Mouse (Mus musculus): Measurements from ENCODE around the gene Fam117a. TPM values are rescaled to one million over a fixed set of nuclear protein-coding genes. Genes with fewer than 3 reads are reported as not detected.

The Fam117a gene
- total RNA-seq, 1 experiment: 26.2 TPM

- Histone ChIP-seq H3K9ac (ENCODE audit: insufficient read depth, low read depth, low read length, poor library complexity, severe bottlenecking) (peak overlapping the region; percentile 90; the same call in 1 of the 2 replicates), H3K36me3 (ENCODE audit: control insufficient read depth, insufficient read depth, low read length, poor library complexity, severe bottlenecking) (peaks cover 1% of the 10 kb centered on the region; the same call in 1 of the 2 replicates), H3K4me1 (ENCODE audit: control insufficient read depth in 2 of 2, insufficient read depth in 2 of 2, low read length in 2 of 2, poor library complexity in 1 of 2) (peaks cover 3 to 7% of the 10 kb centered on the region in 2 experiments; a peak in 3 of 4 replicates), H3K4me3 (ENCODE audit: insufficient read depth in 1 of 2, low read depth in 1 of 2, low read length in 2 of 2, poor library complexity in 1 of 2, severe bottlenecking in 1 of 2) (peak overlapping the region; percentile 69 to 89), H3K9me3 (ENCODE audit: control insufficient read depth, insufficient read depth, low read depth, low read length) (no peaks in the 10 kb centered on the region), H3K27ac (ENCODE audit: insufficient read depth, low read depth, low read length, poor library complexity, severe bottlenecking) (peak overlapping the region; percentile 98)
- in situ Hi-C loops (cut with MboI; ENCODE audit: low sequenced_read_pairs in 2 of 2, unreplicated experiment in 2 of 2): no loop called here
- TF ChIP-seq CHD2 (IDR thresholded peaks at IDR 0.05; ENCODE audit: low read depth, low read length) (peak; percentile 81), HCFC1 (IDR thresholded peaks at IDR 0.05; ENCODE audit: borderline replicate concordance, insufficient read depth, low read length) (no peak; the same call in 1 of the 2 replicates), ZC3H11A (IDR thresholded peaks at IDR 0.05; ENCODE audit: borderline replicate concordance, low read depth, low read length) (no peak), ZNF384 (IDR thresholded peaks at IDR 0.05; ENCODE audit: low read depth, low read length) (peak; percentile 92), MAFK (IDR thresholded peaks at IDR 0.05; ENCODE audit: insufficient read depth, low read depth, low read length) (no peak)
- DNase-seq (ENCODE audit: low read depth, low spot score): peak; percentile 88
Observed at GRCm38 (mm10) chr11:95311425-95311807, 25.4 kb upstream of the Fam117a start.

GRCm38 (mm10) chr11:95315215-95315955 lies 21.4 kb upstream of the Fam117a start:
- in situ Hi-C loops (cut with MboI; ENCODE audit: low sequenced_read_pairs in 2 of 2, unreplicated experiment in 2 of 2): no loop called here
- TF ChIP-seq CHD2 (IDR thresholded peaks at IDR 0.05; ENCODE audit: low read depth, low read length): no peak
- no peak for TF ChIP-seq HCFC1 (IDR thresholded peaks at IDR 0.05; ENCODE audit: borderline replicate concordance, insufficient read depth, low read length)
- no peak for TF ChIP-seq ZC3H11A (IDR thresholded peaks at IDR 0.05; ENCODE audit: borderline replicate concordance, low read depth, low read length)
- TF ChIP-seq ZNF384 (IDR thresholded peaks at IDR 0.05; ENCODE audit: low read depth, low read length): no peak
- TF ChIP-seq MAFK (IDR thresholded peaks at IDR 0.05; ENCODE audit: insufficient read depth, low read depth, low read length): no peak
- Histone ChIP-seq H3K9ac (ENCODE audit: insufficient read depth, low read depth, low read length, poor library complexity, severe bottlenecking) (no peak overlapping the region), H3K4me3 (ENCODE audit: insufficient read depth in 1 of 2, low read depth in 1 of 2, low read length in 2 of 2, poor library complexity in 1 of 2, severe bottlenecking in 1 of 2) (no peak overlapping the region), H3K9me3 (ENCODE audit: control insufficient read depth, insufficient read depth, low read depth, low read length) (no peaks in the 10 kb centered on the region), H3K36me3 (ENCODE audit: control insufficient read depth, insufficient read depth, low read length, poor library complexity, severe bottlenecking) (no peaks in the 10 kb centered on the region), H3K27ac (ENCODE audit: insufficient read depth, low read depth, low read length, poor library complexity, severe bottlenecking) (peak overlapping the region; percentile 44; the same call in 1 of the 2 replicates), H3K4me1 (ENCODE audit: control insufficient read depth in 2 of 2, insufficient read depth in 2 of 2, low read length in 2 of 2, poor library complexity in 1 of 2) (peaks cover 3 to 8% of the 10 kb centered on the region in 2 experiments; a peak in 3 of 4 replicates)
- DNase-seq (ENCODE audit: low read depth, low spot score): no peak

GRCm38 (mm10) chr11:95318116-95318515 lies 18.7 kb upstream of the Fam117a start:
- no peak for DNase-seq (ENCODE audit: low read depth, low spot score)
- no peak for TF ChIP-seq ZC3H11A (IDR thresholded peaks at IDR 0.05; ENCODE audit: borderline replicate concordance, low read depth, low read length)
- TF ChIP-seq ZNF384 (IDR thresholded peaks at IDR 0.05; ENCODE audit: low read depth, low read length): no peak
- no peak for TF ChIP-seq MAFK (IDR thresholded peaks at IDR 0.05; ENCODE audit: insufficient read depth, low read depth, low read length)
- TF ChIP-seq CHD2 (IDR thresholded peaks at IDR 0.05; ENCODE audit: low read depth, low read length): no peak
- TF ChIP-seq HCFC1 (IDR thresholded peaks at IDR 0.05; ENCODE audit: borderline replicate concordance, insufficient read depth, low read length): no peak
- no peak overlapping the region for H3K9ac ChIP-seq (ENCODE audit: insufficient read depth, low read depth, low read length, poor library complexity, severe bottlenecking)
- peaks cover 2 to 8% of the 10 kb centered on the region in 2 experiments; a peak in 2 of 4 replicates for H3K4me1 ChIP-seq (ENCODE audit: control insufficient read depth in 2 of 2, insufficient read depth in 2 of 2, low read length in 2 of 2, poor library complexity in 1 of 2)
- no peaks in the 10 kb centered on the region for H3K36me3 ChIP-seq (ENCODE audit: control insufficient read depth, insufficient read depth, low read length, poor library complexity, severe bottlenecking)
- H3K4me3 ChIP-seq (ENCODE audit: insufficient read depth in 1 of 2, low read depth in 1 of 2, low read length in 2 of 2, poor library complexity in 1 of 2, severe bottlenecking in 1 of 2): no peak overlapping the region
- H3K9me3 ChIP-seq (ENCODE audit: control insufficient read depth, insufficient read depth, low read depth, low read length): no peaks in the 10 kb centered on the region
- no peak overlapping the region for H3K27ac ChIP-seq (ENCODE audit: insufficient read depth, low read depth, low read length, poor library complexity, severe bottlenecking)
- in situ Hi-C loops (cut with MboI; ENCODE audit: low sequenced_read_pairs in 2 of 2, unreplicated experiment in 2 of 2): no loop called here

- Histone ChIP-seq H3K4me1 (ENCODE audit: control insufficient read depth in 2 of 2, insufficient read depth in 2 of 2, low read length in 2 of 2, poor library complexity in 1 of 2) (peaks cover 2 to 8% of the 10 kb centered on the region in 2 experiments; a peak in 2 of 4 replicates), H3K36me3 (ENCODE audit: control insufficient read depth, insufficient read depth, low read length, poor library complexity, severe bottlenecking) (no peaks in the 10 kb centered on the region), H3K4me3 (ENCODE audit: insufficient read depth in 1 of 2, low read depth in 1 of 2, low read length in 2 of 2, poor library complexity in 1 of 2, severe bottlenecking in 1 of 2) (no peak overlapping the region), H3K9me3 (ENCODE audit: control insufficient read depth, insufficient read depth, low read depth, low read length) (no peaks in the 10 kb centered on the region), H3K9ac (ENCODE audit: insufficient read depth, low read depth, low read length, poor library complexity, severe bottlenecking) (no peak overlapping the region), H3K27ac (ENCODE audit: insufficient read depth, low read depth, low read length, poor library complexity, severe bottlenecking) (no peak overlapping the region)
- TF ChIP-seq HCFC1 (IDR thresholded peaks at IDR 0.05; ENCODE audit: borderline replicate concordance, insufficient read depth, low read length) (no peak), MAFK (IDR thresholded peaks at IDR 0.05; ENCODE audit: insufficient read depth, low read depth, low read length) (no peak), ZNF384 (IDR thresholded peaks at IDR 0.05; ENCODE audit: low read depth, low read length) (no peak), CHD2 (IDR thresholded peaks at IDR 0.05; ENCODE audit: low read depth, low read length) (no peak), ZC3H11A (IDR thresholded peaks at IDR 0.05; ENCODE audit: borderline replicate concordance, low read depth, low read length) (no peak)
- DNase-seq (ENCODE audit: low read depth, low spot score): no peak
- in situ Hi-C loops (cut with MboI; ENCODE audit: low sequenced_read_pairs in 2 of 2, unreplicated experiment in 2 of 2): no loop called here
Observed at GRCm38 (mm10) chr11:95319506-95319905, 17.3 kb upstream of the Fam117a start.

Data from ES-E14 (cell line).